Mouse (Mus musculus): ENCODE results near the gene Tas2r131.
"Not testable (repeated sequence)": the region's sequence is repeated elsewhere in the genome, so short reads cannot be mapped to it uniquely, and the experiment has no call there.

Tas2r131 gene

GRCm38 (mm10) chr6:132957819-132958218 lies at the start of gene Tas2r131:
Gene Tas2r131, minus strand, starts transcription at chr6:132957919.
- DNase-seq (ENCODE audit: low spot score), result no peak

GRCm38 (mm10) chr6:132980865-132981264 lies 23.1 kb upstream of the Tas2r131 start, which contains the start of gene Tas2r109:
Gene Tas2r109, minus strand, starts transcription at chr6:132980965.
- DNase-seq (ENCODE audit: low spot score), result no peak

- no peak for DNase-seq (ENCODE audit: low spot score)
Observed at GRCm38 (mm10) chr6:132950802-132951201, 6.9 kb downstream of the Tas2r131 start, which contains the start of gene Tas2r129. Gene Tas2r129, plus strand, starts transcription at chr6:132951102.

- DNase-seq (ENCODE audit: low spot score), result not testable (repeated sequence)
Observed at GRCm38 (mm10) chr6:132941376-132941775, 16.3 kb downstream of the Tas2r131 start.

- no peak for DNase-seq (ENCODE audit: low spot score)
Observed at GRCm38 (mm10) chr6:132909351-132909750, 48.4 kb downstream of the Tas2r131 start, which contains the start of gene Tas2r125. Gene Tas2r125, plus strand, starts transcription at chr6:132909651.

Data from layer of hippocampus, adult 11-12 months (tissue).